Mouse (Mus musculus) neural tube, embryonic 15.5 days (tissue): ENCODE data around the gene Esrra. TPM values are rescaled to one million over a fixed set of nuclear protein-coding genes. Genes with fewer than 3 reads are reported as not detected.
"Not testable (repeated sequence)": the region's sequence is repeated elsewhere in the genome, so short reads cannot be mapped to it uniquely, and the experiment has no call there.

Experiments
- ATAC-seq: fragments of 200-750 bp; cut with Nextera tagmentation; 2 replicates; pipeline ENCODE4 v1.8.0; 2017; ENCODE audit warnings: mild to moderate bottlenecking, moderate TSS enrichment, moderate library complexity; ENCODE audit not compliant: low FRiP score
- H3K27ac ChIP-seq: fragments of 300-500 bp; sonication (generic); replicated peaks from 2 replicates; pipeline ENCODE4 v1.5.1; 2015; ENCODE audit warnings: mild to moderate bottlenecking, inconsistent platforms
- H3K27me3 ChIP-seq: fragments of 300-500 bp; sonication (generic); replicated peaks from 2 replicates; pipeline ENCODE4 v1.6.1; 2015; ENCODE audit warnings: inconsistent platforms
- H3K36me3 ChIP-seq: fragments of 300-500 bp; sonication (generic); 2 replicates; pipeline ENCODE4 v1.6.1; 2015; ENCODE audit warnings: inconsistent platforms
- H3K4me1 ChIP-seq: fragments of 300-500 bp; sonication (generic); 2 replicates; pipeline ENCODE4 v1.6.1; 2015; ENCODE audit warnings: inconsistent platforms
- H3K4me2 ChIP-seq: fragments of 300-500 bp; sonication (generic); 2 replicates; pipeline ENCODE4 v1.6.1; 2015; ENCODE audit warnings: inconsistent platforms, mild to moderate bottlenecking, moderate library complexity
- H3K4me3 ChIP-seq: fragments of 300-500 bp; sonication (generic); replicated peaks from 2 replicates; pipeline ENCODE4 v1.5.1; 2015; ENCODE audit warnings: mild to moderate bottlenecking, inconsistent platforms
- H3K9ac ChIP-seq: fragments of 300-500 bp; sonication (generic); replicated peaks from 2 replicates; pipeline ENCODE4 v1.6.1; 2015; ENCODE audit warnings: mild to moderate bottlenecking, inconsistent platforms
- H3K9me3 ChIP-seq: fragments of 300-500 bp; sonication (generic); replicated peaks from 2 replicates; pipeline ENCODE4 v1.6.1; 2016; ENCODE audit warnings: inconsistent platforms
- whole genome bisulfite sequencing: fragments of 180-500 bp; shearing (Covaris S2); methylation state at CpG from one replicate; pipeline ENCODE4 v1.1.7; 2015; ENCODE audit warnings: mixed read lengths; 5-methylcytosine and 5-hydroxymethylcytosine counted together
- polyA plus RNA-seq: library from polyadenylated mRNA; unstranded; fragments of >200 nt; fragmentation: Nextera tagmentation; extraction: Ambion mirVana; gene quantifications from 2 replicates; pipeline ENCODE4 v1.2.1, GENCODE M21; 2015

Gene Esrra
- polyA plus RNA-seq, 1 experiment from 2014 or later: 17.1 TPM

- Histone ChIP-seq H3K4me2 (peak overlapping the region; percentile 73), H3K27ac (no peak overlapping the region), H3K4me3 (peak overlapping the region; percentile 64), H3K27me3 (no peaks in the 10 kb centered on the region), H3K36me3 (peaks cover 52% of the 10 kb centered on the region), H3K9me3 (no peaks in the 10 kb centered on the region), H3K4me1 (peaks cover 38% of the 10 kb centered on the region), H3K9ac (peak overlapping the region; percentile 73; the same call in 1 of the 2 replicates)
- no peak for ATAC-seq
- WGBS: 92% methylated on average over 7 of the region's 7 CpGs
These were observed 13.6 kb downstream of the Esrra start for GRCm38 (mm10) chr19:6907811-6908540.

DNA sequence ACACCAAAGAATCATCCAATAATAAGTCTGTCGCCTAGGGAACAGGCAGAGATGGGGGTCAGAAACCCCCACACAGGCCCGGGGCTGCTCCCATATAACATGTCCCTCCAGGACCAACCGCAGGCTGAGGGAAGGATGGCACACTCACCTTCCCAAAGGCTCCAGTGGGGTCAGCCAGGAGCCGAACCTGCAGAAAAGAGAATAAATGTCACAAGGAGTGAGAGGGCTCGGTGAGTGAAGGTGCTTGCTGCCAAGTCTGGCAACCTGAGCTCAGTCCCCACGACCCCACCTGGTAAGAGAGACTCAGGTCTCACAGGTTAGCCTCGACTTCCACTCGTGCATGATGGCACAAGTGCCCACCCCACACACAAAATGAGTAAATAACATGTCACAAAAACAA, 14.5 kb downstream of the Esrra start:
- Histone ChIP-seq H3K9ac (no peak overlapping the region), H3K36me3 (peaks cover 43% of the 10 kb centered on the region), H3K27ac (no peak overlapping the region), H3K4me2 (peak overlapping the region; percentile 73; the same call in 1 of the 2 replicates), H3K4me3 (no peak overlapping the region), H3K27me3 (no peaks in the 10 kb centered on the region), H3K9me3 (no peaks in the 10 kb centered on the region), H3K4me1 (peaks cover 38% of the 10 kb centered on the region)
- no peak for ATAC-seq
- WGBS: 92% methylated on average over 8 of the region's 8 CpGs

GRCm38 (mm10) chr19:6906199-6906598, 15.4 kb downstream of the Esrra start:
- no peak overlapping the region for H3K4me3 ChIP-seq
- H3K27ac ChIP-seq: no peak overlapping the region
- WGBS: 93% methylated on average over 3 of the region's 3 CpGs
- H3K9ac ChIP-seq: no peak overlapping the region
- peaks cover 34% of the 10 kb centered on the region for H3K36me3 ChIP-seq
- H3K27me3 ChIP-seq: no peaks in the 10 kb centered on the region
- peaks cover 31% of the 10 kb centered on the region for H3K4me1 ChIP-seq
- no peak overlapping the region for H3K4me2 ChIP-seq
- ATAC-seq: no peak
- H3K9me3 ChIP-seq: no peaks in the 10 kb centered on the region

DNA sequence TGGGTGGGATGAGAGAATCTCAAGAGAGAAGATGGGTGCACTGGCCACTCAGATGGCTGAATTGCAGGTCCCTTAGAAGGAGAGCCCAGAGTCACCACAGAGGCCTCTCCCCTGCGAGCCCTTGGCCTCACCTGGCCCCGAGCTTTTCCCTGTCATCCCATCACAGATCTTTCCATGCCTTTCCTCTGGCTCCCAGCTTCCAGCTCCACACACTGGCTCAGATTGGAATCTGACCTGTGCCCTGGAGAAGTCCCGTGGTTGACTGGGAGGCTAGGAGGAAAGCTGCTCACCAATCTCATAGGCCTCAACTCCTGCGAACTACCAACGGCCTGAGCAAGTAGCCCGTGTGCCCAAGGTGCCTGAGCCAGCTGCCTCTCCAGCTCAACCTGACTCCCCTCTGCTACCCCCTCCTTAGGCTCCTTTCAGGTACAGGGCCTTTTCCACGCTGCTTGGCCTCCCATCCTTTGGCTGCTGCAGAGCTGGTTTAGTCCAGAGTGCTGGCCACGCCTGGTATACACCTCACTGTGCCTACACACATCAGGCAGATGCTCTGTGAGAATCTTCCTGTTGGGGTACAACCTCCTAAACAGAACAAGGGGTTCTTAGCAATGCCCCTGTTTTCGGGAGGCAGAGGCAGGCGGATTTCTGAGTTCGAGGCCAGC, 16.0 kb downstream of the Esrra start:
- no peak overlapping the region for H3K9ac ChIP-seq
- H3K27me3 ChIP-seq: no peaks in the 10 kb centered on the region
- no peak for ATAC-seq
- H3K4me3 ChIP-seq: no peak overlapping the region
- no peak overlapping the region for H3K4me2 ChIP-seq
- no peaks in the 10 kb centered on the region for H3K9me3 ChIP-seq
- peaks cover 32% of the 10 kb centered on the region for H3K36me3 ChIP-seq
- no peak overlapping the region for H3K27ac ChIP-seq
- H3K4me1 ChIP-seq: peaks cover 26% of the 10 kb centered on the region
- 94% methylated on average over 11 of the region's 11 CpGs for WGBS

- WGBS: 86% methylated on average over 2 of the region's 2 CpGs
- Histone ChIP-seq H3K9me3 (no peaks in the 10 kb centered on the region), H3K27me3 (no peaks in the 10 kb centered on the region), H3K27ac (no peak overlapping the region), H3K4me3 (no peak overlapping the region), H3K9ac (no peak overlapping the region), H3K36me3 (peaks cover 32% of the 10 kb centered on the region), H3K4me1 (peaks cover 23% of the 10 kb centered on the region), H3K4me2 (no peak overlapping the region)
- no peak for ATAC-seq
These were observed 16.8 kb downstream of the Esrra start for GRCm38 (mm10) chr19:6904846-6905245.

- Histone ChIP-seq H3K9ac (no peak overlapping the region), H3K27ac (no peak overlapping the region), H3K4me2 (no peak overlapping the region), H3K36me3 (peaks cover 32% of the 10 kb centered on the region), H3K4me1 (peaks cover 13% of the 10 kb centered on the region), H3K4me3 (no peak overlapping the region), H3K27me3 (no peaks in the 10 kb centered on the region), H3K9me3 (no peaks in the 10 kb centered on the region)
- WGBS: 100% methylated on average over 1 of the region's 1 CpGs
- no peak for ATAC-seq
These were observed 18.6 kb downstream of the Esrra start for GRCm38 (mm10) chr19:6903031-6903430.

DNA sequence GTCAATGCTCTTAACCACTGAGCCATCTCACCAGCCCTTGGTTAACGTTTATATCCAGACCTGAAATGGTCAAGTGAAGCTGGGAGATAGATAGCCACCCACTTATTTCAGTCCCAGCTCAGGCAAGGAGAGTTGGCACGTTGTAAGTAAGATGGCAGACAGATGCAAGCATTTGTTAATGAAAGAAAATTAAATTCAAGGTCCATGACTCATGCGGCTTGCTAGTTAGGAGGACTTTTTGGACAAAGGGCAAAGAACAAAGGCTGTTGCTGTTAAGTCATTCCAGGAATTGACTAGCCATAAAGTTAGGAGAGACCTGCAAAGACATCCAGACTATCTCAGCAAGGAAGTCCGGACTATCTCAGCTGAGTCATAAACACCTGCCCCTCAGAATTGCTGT, 22.0 kb downstream of the Esrra start:
- WGBS: 76% methylated on average over 4 of the region's 4 CpGs
- Histone ChIP-seq H3K9me3 (no peaks in the 10 kb centered on the region), H3K27me3 (no peaks in the 10 kb centered on the region), H3K36me3 (peaks cover 8% of the 10 kb centered on the region; the same call in 1 of the 2 replicates), H3K4me1 (no peaks in the 10 kb centered on the region), H3K9ac (no peak overlapping the region), H3K4me3 (no peak overlapping the region), H3K4me2 (no peak overlapping the region), H3K27ac (no peak overlapping the region)
- ATAC-seq: no peak

DNA sequence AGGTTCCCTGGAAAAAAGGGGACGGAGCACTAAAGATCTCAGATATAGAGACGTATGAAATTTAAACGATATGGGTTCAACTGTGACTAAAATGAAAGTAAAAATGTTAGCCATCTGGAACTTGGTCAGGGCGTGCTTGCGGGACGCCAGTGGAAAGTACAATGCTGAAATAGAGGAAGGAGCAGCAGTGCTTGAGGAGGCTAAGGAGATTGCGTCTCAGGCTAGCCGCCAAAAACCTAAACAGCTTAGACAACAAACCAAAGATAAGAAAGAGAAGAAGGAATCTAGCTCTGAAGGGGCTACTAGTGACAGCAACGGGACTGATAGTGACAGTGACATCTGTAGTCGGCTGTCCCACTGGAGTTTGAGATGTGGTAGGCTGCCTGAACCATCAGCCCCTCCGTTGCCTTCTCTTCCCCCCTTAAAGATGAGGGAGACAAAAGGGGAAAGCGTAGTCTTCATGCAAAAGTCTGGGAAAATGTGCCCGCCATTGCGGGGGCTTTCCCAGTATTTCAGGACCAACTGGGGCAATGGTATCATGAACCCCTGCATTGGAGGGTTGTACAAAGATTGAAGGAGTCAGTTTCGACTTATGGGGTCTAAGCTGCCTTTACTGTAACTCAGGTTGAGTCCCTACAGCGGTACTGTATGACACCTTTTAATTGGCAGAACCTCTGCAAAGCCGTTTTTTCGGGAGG, 25.9 kb downstream of the Esrra start:
- not testable (repeated sequence) for H3K27ac ChIP-seq, H3K4me1 ChIP-seq, H3K36me3 ChIP-seq, H3K4me3 ChIP-seq, H3K4me2 ChIP-seq, H3K9ac ChIP-seq, H3K27me3 ChIP-seq, ATAC-seq, H3K9me3 ChIP-seq
- WGBS: 93% methylated on average over 18 of the region's 18 CpGs

DNA sequence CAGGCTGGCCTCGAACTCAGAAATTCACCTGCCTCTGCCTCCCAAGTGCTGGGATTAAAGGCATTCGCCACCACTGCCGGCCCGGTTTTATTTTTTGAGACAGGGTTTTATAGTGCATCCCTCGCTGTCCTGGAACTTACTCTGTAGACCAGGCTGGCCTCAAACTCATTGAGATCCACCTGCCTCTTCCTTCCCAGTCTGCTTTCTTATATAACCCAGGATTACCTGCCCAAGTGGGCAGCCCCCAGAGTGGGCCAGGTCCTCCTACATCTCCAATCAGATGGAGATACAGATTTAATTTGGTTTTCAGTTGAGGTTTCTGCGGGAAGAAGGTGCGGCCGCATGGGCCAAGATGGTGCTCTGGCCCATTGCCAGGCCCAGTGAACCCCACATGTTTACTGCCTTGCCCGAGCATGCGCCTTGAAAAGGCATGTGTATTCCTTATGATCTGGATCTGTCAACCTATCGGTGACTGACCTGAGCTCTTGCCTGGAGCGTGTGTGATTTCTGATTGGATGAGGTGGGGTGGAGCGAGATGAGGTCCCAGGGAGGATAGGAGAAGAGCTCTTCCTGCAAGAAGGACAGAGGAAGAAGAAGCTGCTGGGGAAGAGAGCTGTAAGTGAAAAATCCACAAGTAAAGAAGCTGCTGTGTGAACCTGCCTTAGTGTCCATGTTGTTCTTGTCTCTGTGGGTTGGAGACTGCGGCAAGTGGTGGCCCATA, 27.7 kb downstream of the Esrra start:
- no peak overlapping the region for H3K27ac ChIP-seq
- H3K4me2 ChIP-seq: no peak overlapping the region
- 92% methylated on average over 14 of the region's 14 CpGs for WGBS
- no peaks in the 10 kb centered on the region for H3K4me1 ChIP-seq
- H3K9ac ChIP-seq: no peak overlapping the region
- H3K4me3 ChIP-seq: no peak overlapping the region
- no peaks in the 10 kb centered on the region for H3K9me3 ChIP-seq
- no peaks in the 10 kb centered on the region for H3K36me3 ChIP-seq
- no peaks in the 10 kb centered on the region for H3K27me3 ChIP-seq
- no peak for ATAC-seq

- Histone ChIP-seq H3K4me1 (no peaks in the 10 kb centered on the region), H3K4me2 (no peak overlapping the region), H3K9ac (no peak overlapping the region), H3K36me3 (no peaks in the 10 kb centered on the region), H3K27ac (no peak overlapping the region), H3K4me3 (no peak overlapping the region), H3K27me3 (no peaks in the 10 kb centered on the region), H3K9me3 (no peaks in the 10 kb centered on the region)
- 55% methylated on average over 4 of the region's 4 CpGs for WGBS
- no peak for ATAC-seq
These were observed 29.1 kb downstream of the Esrra start for GRCm38 (mm10) chr19:6892512-6892911.

DNA sequence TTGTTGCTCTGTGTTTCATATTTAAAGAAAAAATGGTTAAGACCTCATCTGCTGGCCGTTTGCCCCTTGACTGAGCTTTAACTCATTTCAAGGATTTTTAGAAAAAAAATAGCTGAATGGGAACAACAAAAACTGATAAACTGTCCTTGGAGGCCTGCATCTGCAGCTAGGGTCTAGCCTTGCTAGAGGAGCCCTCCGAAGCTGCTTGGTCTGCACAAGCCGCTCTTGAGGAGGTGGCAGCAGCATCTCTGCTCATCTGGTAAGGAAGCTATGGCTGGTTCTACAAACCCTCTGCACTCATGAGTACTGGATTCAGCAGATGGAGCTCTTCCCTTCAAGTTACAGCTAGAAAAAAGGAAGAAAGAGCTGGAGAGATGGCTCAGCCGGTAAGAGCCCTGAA, 43.6 kb downstream of the Esrra start:
- WGBS: 89% methylated on average over 4 of the region's 4 CpGs

More for the DNA sequence above, 43.6 kb downstream of the Esrra start:
- Histone ChIP-seq H3K9me3 (no peaks in the 10 kb centered on the region; the same call in 1 of the 2 replicates), H3K27ac (no peak overlapping the region), H3K27me3 (no peaks in the 10 kb centered on the region), H3K4me1 (no peaks in the 10 kb centered on the region), H3K36me3 (no peaks in the 10 kb centered on the region), H3K9ac (no peak overlapping the region), H3K4me3 (no peak overlapping the region), H3K4me2 (no peak overlapping the region)
- ATAC-seq: no peak
